Mouse (Mus musculus) hindbrain, postnatal 0 days (tissue): ENCODE data around the gene Olfr418. TPM values are rescaled to one million over a fixed set of nuclear protein-coding genes. Genes with fewer than 3 reads are reported as not detected.
"Not testable (repeated sequence)": the region's sequence is repeated elsewhere in the genome, so short reads cannot be mapped to it uniquely, and the experiment has no call there.

Source experiments
- ATAC-seq: fragments of 200-750 bp; cut with Nextera tagmentation; 2 replicates; pipeline ENCODE4 v1.8.0; 2017; ENCODE audit warnings: mild to moderate bottlenecking, moderate TSS enrichment, moderate library complexity
- DNase-seq: peaks from one replicate; pipeline ENCODE4 v3.0.0-alpha.2; 2015; ENCODE audit warnings: low spot score
- H3K27ac ChIP-seq: fragments of 300-500 bp; sonication (generic); 2 replicates; pipeline ENCODE4 v1.5.1; 2014; ENCODE audit warnings: mild to moderate bottlenecking
- H3K27me3 ChIP-seq: fragments of 300-500 bp; sonication (generic); 2 replicates; pipeline ENCODE4 v1.6.1; 2014; ENCODE audit warnings: low read length, mixed read lengths; ENCODE audit not compliant: insufficient read depth
- H3K36me3 ChIP-seq: fragments of 300-500 bp; sonication (generic); 2 replicates; pipeline ENCODE4 v1.6.1; 2014; ENCODE audit warnings: low read length, mixed read lengths; ENCODE audit not compliant: insufficient read depth
- H3K4me1 ChIP-seq: fragments of 300-500 bp; sonication (generic); 2 replicates; pipeline ENCODE4 v1.6.1; 2014; ENCODE audit warnings: antibody characterized with exemption, low read length, mixed read lengths; ENCODE audit not compliant: insufficient read depth
- H3K4me2 ChIP-seq: fragments of 300-500 bp; sonication (generic); 2 replicates; pipeline ENCODE4 v1.6.1; 2014; ENCODE audit warnings: low read depth, mild to moderate bottlenecking, low read length, moderate library complexity, mixed read lengths
- H3K4me3 ChIP-seq: fragments of 300-500 bp; sonication (generic); 2 replicates; pipeline ENCODE4 v1.5.1; 2014; ENCODE audit warnings: low read length
- H3K9ac ChIP-seq: fragments of 300-500 bp; sonication (generic); replicated peaks from 2 replicates; pipeline ENCODE4 v1.6.1; 2014; ENCODE audit warnings: mild to moderate bottlenecking, low read length, moderate library complexity, mixed read lengths
- H3K9me3 ChIP-seq: fragments of 300-500 bp; sonication (generic); 2 replicates; pipeline ENCODE4 v1.6.1; 2016; ENCODE audit warnings: low read length, mixed read lengths
- CTCF ChIP-seq: IDR thresholded peaks from 2 replicates; pipeline ENCODE4 v1.5.1; 2016; ENCODE audit warnings: antibody characterized with exemption, control low read depth, low read depth
- WGBS: fragments of 180-500 bp; shearing (Covaris S2); extraction: QIAGEN DNeasy Blood & Tissue Kit; methylation state at CpG from one replicate; pipeline ENCODE4 v1.1.7; 2014; 5-methylcytosine and 5-hydroxymethylcytosine counted together
- polyA plus RNA-seq: library from polyadenylated mRNA; unstranded; fragments of >200 nt; fragmentation: Nextera tagmentation; extraction: Ambion mirVana; gene quantifications from 2 replicates; pipeline ENCODE4 v1.2.1, GENCODE M21; 2015
- total RNA-seq: library from RNA; depleted of rRNA; stranded (reverse); fragments of >200 nt; gene quantifications from 2 replicates; pipeline ENCODE4 v1.2.3, GENCODE M21; 2014; rRNA removed

Olfr418 gene
- total RNA-seq = not detected in 2 replicates
- 0.03 TPM in 1 of 2 replicates, not detected in the other for polyA plus RNA-seq

DNA sequence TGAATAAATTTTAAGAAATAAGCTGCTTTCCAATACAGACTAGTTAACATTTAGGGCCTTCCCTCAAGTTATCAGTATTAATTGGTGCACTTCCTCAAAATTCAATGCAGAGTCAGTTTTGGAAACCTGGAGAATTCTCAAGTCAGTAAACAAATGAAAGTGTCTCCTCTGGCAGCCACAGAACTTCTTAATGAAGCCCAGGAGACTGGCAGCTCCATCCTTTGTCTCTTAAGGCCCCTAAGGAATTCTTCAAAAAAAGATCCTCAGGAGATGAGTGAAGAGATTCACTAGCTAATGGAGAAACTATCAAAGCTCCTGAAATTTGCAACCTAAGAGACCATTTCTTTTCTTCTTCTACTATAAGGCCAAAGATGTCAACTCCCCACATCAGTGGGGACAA lies at the start of gene Olfr418:
Olfr418 (plus strand) TSS at position 301 of the 400 bp plus-strand sequence.
- ATAC-seq (no peak), DNase-seq (no peak)
- Histone ChIP-seq H3K27ac (no peak within 1 kb of the TSS), H3K9me3 (no peaks in the 10 kb centered on the region), H3K4me2 (no peak within 1 kb of the TSS), H3K4me1 (no peaks in the 10 kb centered on the region), H3K27me3 (no peaks in the 10 kb centered on the region), H3K36me3 (no peaks in the 10 kb centered on the region), H3K9ac (no peak within 1 kb of the TSS), H3K4me3 (no peak within 1 kb of the TSS)
- TF ChIP-seq CTCF = no peak

DNA sequence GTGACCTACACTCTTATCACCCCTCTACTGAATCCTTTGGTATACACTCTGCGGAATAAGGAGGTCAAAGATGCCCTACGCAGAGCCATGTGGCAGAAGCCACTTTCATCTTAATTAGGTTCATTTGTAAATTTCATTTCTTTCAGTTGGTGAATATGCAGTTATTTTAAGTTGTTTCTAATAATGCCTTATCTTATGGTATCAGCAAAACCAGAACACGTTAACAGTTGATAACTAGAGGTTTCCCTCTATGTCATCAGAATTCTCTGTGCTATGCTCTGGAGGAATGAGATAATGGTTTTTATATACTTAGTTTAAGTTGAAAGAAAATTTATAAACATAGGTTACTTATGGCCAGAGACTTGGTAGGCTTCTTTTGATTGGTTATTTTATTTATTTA lies 49.3 kb upstream of the Olfr418 start:
- H3K9ac ChIP-seq = no peak overlapping the region
- WGBS = 91% methylated on average over 3 of the region's 3 CpGs
- ATAC-seq = no peak
- H3K27me3 ChIP-seq = no peaks in the 10 kb centered on the region
- H3K4me3 ChIP-seq = no peak overlapping the region
- H3K27ac ChIP-seq = no peak overlapping the region
- TF ChIP-seq CTCF = no peak
- no peak for DNase-seq
- no peaks in the 10 kb centered on the region for H3K36me3 ChIP-seq
- no peak overlapping the region for H3K4me2 ChIP-seq
- no peaks in the 10 kb centered on the region for H3K9me3 ChIP-seq
- H3K4me1 ChIP-seq = no peaks in the 10 kb centered on the region

DNA sequence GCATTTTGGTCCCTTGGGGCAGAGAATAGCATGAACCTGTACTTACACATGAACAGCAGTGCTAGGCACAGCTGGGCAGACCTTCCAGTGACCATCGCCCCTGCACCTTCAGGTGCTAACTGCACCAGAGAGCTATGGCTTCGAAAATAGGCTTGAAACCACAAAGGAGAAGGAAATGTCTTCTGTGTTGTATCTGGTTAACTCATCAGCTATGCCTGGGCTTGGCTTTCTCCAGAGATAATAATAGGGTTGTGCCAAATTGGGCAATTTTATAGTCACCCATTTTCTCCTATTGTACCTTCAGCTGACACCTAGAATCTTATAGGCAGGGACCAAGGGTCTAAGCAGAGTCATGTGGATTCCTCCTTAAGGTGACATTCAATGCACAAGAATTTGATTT lies 38.7 kb upstream of the Olfr418 start, which contains the start of gene Fcer1a:
Fcer1a (minus strand) TSS at position 134 of the 400 bp plus-strand sequence.
- no peak within 1 kb of the TSS for H3K4me2 ChIP-seq
- no peaks in the 10 kb centered on the region for H3K27me3 ChIP-seq
- H3K9ac ChIP-seq = no peak within 1 kb of the TSS
- WGBS = 87% methylated on average over 2 of the region's 2 CpGs
- no peak within 1 kb of the TSS for H3K27ac ChIP-seq
- no peak for DNase-seq
- H3K4me3 ChIP-seq = no peak within 1 kb of the TSS
- no peak for TF ChIP-seq CTCF
- ATAC-seq = no peak
- no peaks in the 10 kb centered on the region for H3K36me3 ChIP-seq
- H3K4me1 ChIP-seq = no peaks in the 10 kb centered on the region
- no peaks in the 10 kb centered on the region for H3K9me3 ChIP-seq

DNA sequence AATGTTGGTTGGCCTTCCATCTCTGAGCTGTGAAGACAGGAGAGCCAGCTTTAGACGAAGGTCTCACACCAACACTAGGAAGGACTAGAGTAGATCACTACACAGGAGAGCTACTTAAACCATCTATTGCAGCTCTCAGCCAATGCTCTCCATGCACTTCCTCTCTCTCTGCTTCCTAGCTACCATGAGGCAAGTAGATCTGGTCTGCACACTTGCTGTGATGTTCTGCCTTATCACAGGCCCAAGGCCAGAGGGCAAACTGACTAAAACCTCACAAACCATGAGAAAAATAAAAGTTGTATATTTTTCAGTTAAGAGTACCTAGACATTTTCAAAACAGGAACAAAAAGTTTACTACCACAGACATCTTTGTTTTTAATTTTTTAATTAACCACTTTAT lies 28.8 kb upstream of the Olfr418 start:
- DNase-seq, H3K27ac ChIP-seq, ATAC-seq, H3K9me3 ChIP-seq, H3K4me3 ChIP-seq, H3K4me2 ChIP-seq, H3K4me1 ChIP-seq, H3K27me3 ChIP-seq, H3K36me3 ChIP-seq, H3K9ac ChIP-seq: not testable (repeated sequence)
- whole genome bisulfite sequencing = 86% methylated on average over 1 of the region's 1 CpGs

- Histone ChIP-seq H3K4me3 (no peak overlapping the region), H3K27me3 (no peaks in the 10 kb centered on the region), H3K9ac (no peak overlapping the region), H3K4me1 (no peaks in the 10 kb centered on the region), H3K27ac (no peak overlapping the region), H3K4me2 (no peak overlapping the region), H3K9me3 (no peaks in the 10 kb centered on the region), H3K36me3 (no peaks in the 10 kb centered on the region)
- DNase-seq (no peak), ATAC-seq (no peak)
- no peak for TF ChIP-seq CTCF
- 96% methylated on average over 3 of the region's 3 CpGs for WGBS
These were observed 15.9 kb upstream of the Olfr418 start for GRCm38 (mm10) chr1:173249888-173250287.

DNA sequence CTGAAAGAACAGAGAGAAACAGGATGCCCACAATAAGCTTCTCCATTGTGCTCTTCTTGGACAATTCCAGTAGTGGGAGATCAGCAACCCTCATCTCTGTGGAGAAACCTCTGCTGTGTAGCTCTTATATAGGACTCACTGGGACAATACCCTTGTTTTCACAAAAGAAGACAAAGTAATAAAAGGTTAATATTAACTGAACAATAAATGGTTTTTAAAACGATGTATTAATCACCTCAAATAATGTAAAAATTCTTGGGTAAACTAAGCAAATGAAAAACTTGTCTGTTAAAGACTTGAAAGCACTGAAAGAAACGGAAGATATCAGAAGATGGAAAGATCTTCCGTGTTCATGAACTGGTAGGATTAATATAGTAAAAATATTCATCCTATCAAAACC lies 11.9 kb downstream of the Olfr418 start, which contains the start of gene Mptx2:
Mptx2 (minus strand) TSS at position 101 of the 400 bp plus-strand sequence.
- Histone ChIP-seq H3K36me3 (no peaks in the 10 kb centered on the region), H3K27ac (no peak within 1 kb of the TSS), H3K9ac (no peak within 1 kb of the TSS), H3K4me3 (no peak within 1 kb of the TSS), H3K4me2 (no peak within 1 kb of the TSS), H3K27me3 (no peaks in the 10 kb centered on the region), H3K4me1 (no peaks in the 10 kb centered on the region), H3K9me3 (no peaks in the 10 kb centered on the region)
- no peak for DNase-seq
- no peak for TF ChIP-seq CTCF
- ATAC-seq = no peak
- 77% methylated on average over 3 of the region's 3 CpGs for WGBS

DNA sequence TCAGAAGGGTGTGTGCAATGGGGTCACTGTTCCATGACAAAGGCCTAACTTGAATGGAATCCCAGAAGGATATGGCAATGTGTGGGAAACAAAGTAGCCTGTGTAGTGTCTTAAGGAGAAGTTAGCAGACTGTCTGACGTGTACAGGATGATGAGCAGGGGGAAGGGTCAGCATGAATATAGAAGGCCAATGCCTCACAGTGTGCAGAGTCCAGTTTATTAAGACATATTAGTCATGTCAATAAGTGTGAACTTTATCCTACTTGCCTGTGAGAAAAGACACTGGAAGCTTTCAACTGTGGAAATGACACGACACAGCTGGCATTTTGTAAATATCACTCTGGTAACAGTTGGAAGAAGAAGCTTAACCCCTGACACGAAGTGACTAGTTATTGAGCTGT lies 37.0 kb downstream of the Olfr418 start:
- H3K4me3 ChIP-seq, H3K4me2 ChIP-seq, H3K9ac ChIP-seq, ATAC-seq, H3K9me3 ChIP-seq, H3K4me1 ChIP-seq, H3K36me3 ChIP-seq, H3K27ac ChIP-seq, H3K27me3 ChIP-seq, DNase-seq: not testable (repeated sequence)
- WGBS = 50% methylated on average over 3 of the region's 3 CpGs

DNA sequence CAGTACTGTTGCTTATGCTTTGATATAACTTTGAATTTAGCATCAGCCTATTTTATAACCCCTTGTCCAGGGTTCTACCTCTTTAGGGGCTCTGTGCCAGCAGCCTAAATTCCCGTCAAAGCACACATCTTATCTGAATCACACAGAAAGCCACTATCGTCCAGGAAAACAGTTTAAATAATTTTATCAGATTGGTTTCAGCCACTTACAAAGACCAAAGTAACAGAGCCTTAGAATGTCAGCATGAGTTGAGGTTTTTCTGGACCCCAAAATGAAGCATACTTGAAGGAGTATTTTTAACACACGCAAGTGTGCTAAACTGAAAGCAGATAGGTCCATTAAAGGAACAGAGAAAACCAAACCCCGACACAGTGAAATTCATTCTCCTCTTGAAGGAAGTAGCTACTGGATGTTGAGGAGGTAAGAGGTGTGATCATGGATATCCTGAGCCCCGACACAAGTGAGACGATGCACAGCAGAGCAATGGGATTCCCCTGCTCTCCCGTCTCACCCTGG lies 47.8 kb downstream of the Olfr418 start:
- not testable (repeated sequence) for H3K9me3 ChIP-seq
- WGBS = 84% methylated on average over 7 of the region's 7 CpGs

More for the DNA sequence above, 47.8 kb downstream of the Olfr418 start:
- H3K27ac ChIP-seq, H3K4me1 ChIP-seq, H3K36me3 ChIP-seq, DNase-seq, H3K9ac ChIP-seq, H3K27me3 ChIP-seq, ATAC-seq, H3K4me2 ChIP-seq, H3K4me3 ChIP-seq: not testable (repeated sequence)
